Mouse (Mus musculus) E14TG2a.4 (cell line): Measurements from ENCODE around the gene Gm42417.

Source experiments
- CTCF ChIP-seq: conservative IDR thresholded peaks from 2 replicates; pipeline ENCODE4 v1.5.1; 2014; ENCODE audit warnings: low read length
- NANOG ChIP-seq: IDR thresholded peaks from 2 replicates; pipeline ENCODE4 v1.6.1; 2014; ENCODE audit warnings: borderline replicate concordance, low read length, mixed read lengths
- POU5F1 ChIP-seq: IDR thresholded peaks from 2 replicates; pipeline ENCODE4 v1.6.1; 2014; ENCODE audit warnings: low read length, borderline replicate concordance

DNA sequence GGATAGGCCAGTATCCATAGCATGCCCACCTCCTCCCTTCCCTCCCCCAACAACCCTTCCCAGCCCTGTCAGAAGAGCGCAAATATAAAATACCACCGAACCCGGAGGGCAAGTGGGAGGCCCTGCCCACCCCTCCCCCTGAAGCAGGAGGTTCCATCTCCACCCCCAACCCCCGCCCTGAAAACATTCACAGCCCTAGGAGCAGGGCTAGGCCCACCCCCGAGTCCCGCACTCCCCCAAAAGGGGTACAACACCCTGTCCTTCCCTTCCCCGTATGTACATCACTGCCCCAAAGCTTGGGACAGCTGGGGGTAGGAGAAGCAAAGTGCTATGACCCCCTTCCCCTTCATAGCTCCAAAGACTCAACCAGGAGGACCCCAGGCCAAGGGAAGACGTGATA lies 9.5 kb upstream of the Gm42417 start:
- TF ChIP-seq CTCF (no peak), NANOG (no peak), POU5F1 (no peak)
